Mouse (Mus musculus) heart, embryonic 11.5 days (tissue): Measurements from ENCODE around the gene Shroom3. TPM values are rescaled to one million over a fixed set of nuclear protein-coding genes. Genes with fewer than 3 reads are reported as not detected.

ENCODE experiments used
- ATAC-seq: fragments of 200-750 bp; cut with Nextera tagmentation; replicated peaks from 2 replicates; pipeline ENCODE4 v1.8.0; 2017; ENCODE audit warnings: moderate library complexity; ENCODE audit not compliant: insufficient number of reproducible peaks, low FRiP score, low TSS enrichment
- H3K27ac ChIP-seq: fragments of 300-500 bp; sonication (generic); 2 replicates; pipeline ENCODE4 v1.5.1; 2014; ENCODE audit warnings: mild to moderate bottlenecking, low read depth, low read length
- H3K27me3 ChIP-seq: fragments of 300-500 bp; sonication (generic); 2 replicates; pipeline ENCODE4 v1.6.1; 2014; ENCODE audit warnings: mild to moderate bottlenecking, low read length, mixed read lengths; ENCODE audit not compliant: control insufficient read depth, insufficient read depth
- H3K36me3 ChIP-seq: fragments of 300-500 bp; sonication (generic); 2 replicates; pipeline ENCODE4 v1.6.1; 2014; ENCODE audit warnings: mild to moderate bottlenecking, low read length, moderate library complexity, mixed read lengths; ENCODE audit not compliant: control insufficient read depth, insufficient read depth
- H3K4me1 ChIP-seq: fragments of 300-500 bp; sonication (generic); 2 replicates; pipeline ENCODE4 v1.6.1; 2014; ENCODE audit warnings: low read length; ENCODE audit not compliant: control insufficient read depth, insufficient read depth
- H3K4me2 ChIP-seq: fragments of 300-500 bp; sonication (generic); 2 replicates; pipeline ENCODE4 v1.6.1; 2014; ENCODE audit warnings: mild to moderate bottlenecking, moderate library complexity
- H3K4me3 ChIP-seq: fragments of 300-500 bp; sonication (generic); 2 replicates; pipeline ENCODE4 v1.5.1; 2014; ENCODE audit warnings: low read depth, low read length
- H3K9ac ChIP-seq: fragments of 300-500 bp; sonication (generic); 2 replicates; pipeline ENCODE4 v1.6.1; 2014; ENCODE audit warnings: mild to moderate bottlenecking, low read depth, low read length, moderate library complexity
- H3K9me3 ChIP-seq: fragments of 300-500 bp; sonication (generic); replicated peaks from 2 replicates; pipeline ENCODE4 v1.6.1; 2016; ENCODE audit warnings: low read length; ENCODE audit not compliant: control insufficient read depth
- WGBS: fragments of 180-500 bp; shearing (Covaris S2); extraction: QIAGEN DNeasy Blood & Tissue Kit; methylation state at CpG from one replicate; pipeline ENCODE4 v1.1.7; 2014; ENCODE audit not compliant: insufficient replicate concordance; 5-methylcytosine and 5-hydroxymethylcytosine counted together
- polyA plus RNA-seq: library from polyadenylated mRNA; unstranded; fragments of >200 nt; fragmentation: Nextera tagmentation; extraction: Ambion mirVana; gene quantifications from 2 replicates; pipeline ENCODE4 v1.2.1, GENCODE M21; 2014

Shroom3 gene
- polyA plus RNA-seq, 1 experiment from 2014 or later, result 14.9 TPM

DNA sequence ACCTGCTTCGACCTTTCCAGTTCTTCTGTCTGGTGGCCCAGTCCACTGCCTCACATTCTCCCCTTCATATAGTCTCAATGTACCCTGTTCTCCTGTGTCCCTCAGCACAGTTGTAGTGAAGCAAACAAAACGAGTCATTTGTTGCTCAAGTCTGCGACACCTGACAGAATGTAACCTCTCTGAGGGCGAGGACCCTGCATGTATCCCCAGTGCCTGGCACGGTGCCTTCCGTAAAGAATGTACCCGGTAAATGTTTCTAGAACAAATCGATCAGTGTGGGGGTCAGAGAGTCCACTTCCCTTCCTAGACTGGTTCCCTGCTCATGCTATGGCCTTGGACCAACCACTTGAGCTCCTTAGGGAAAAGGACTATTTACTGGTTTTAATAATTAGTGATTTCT lies 38.4 kb downstream of the Shroom3 start:
- H3K27ac ChIP-seq, result no peak overlapping the region
- no peak overlapping the region for H3K4me3 ChIP-seq
- WGBS, result 85% methylated on average over 8 of the region's 8 CpGs
- no peak overlapping the region for H3K4me2 ChIP-seq
- no peaks in the 10 kb centered on the region for H3K9me3 ChIP-seq
- H3K4me1 ChIP-seq, result peaks cover 7% of the 10 kb centered on the region
- H3K27me3 ChIP-seq, result no peaks in the 10 kb centered on the region
- H3K36me3 ChIP-seq, result no peaks in the 10 kb centered on the region
- ATAC-seq, result no peak
- no peak overlapping the region for H3K9ac ChIP-seq

DNA sequence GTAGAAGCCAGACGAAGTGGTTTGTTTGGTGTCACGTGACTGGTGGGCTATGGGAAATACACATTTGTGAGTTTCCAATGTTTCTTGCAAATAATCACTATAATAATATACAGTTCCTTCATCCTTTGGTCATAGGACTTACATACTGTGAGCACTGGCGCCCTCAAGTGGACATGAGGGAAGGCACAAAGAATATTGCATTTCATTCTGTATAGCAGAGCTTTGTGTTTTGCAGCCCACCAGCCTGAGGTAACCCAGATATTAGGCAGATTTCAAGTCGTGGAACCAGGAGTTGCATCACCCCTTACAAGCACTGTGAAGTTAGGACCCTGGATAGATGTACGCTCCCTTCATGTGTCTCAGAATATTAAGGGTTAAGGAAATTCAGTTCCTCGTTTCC lies 42.7 kb downstream of the Shroom3 start:
- H3K4me1 ChIP-seq, result 0 out of 2 replicates have a peak, but pooled peaks cover 4% of the 10 kb centered on the region
- H3K36me3 ChIP-seq, result no peaks in the 10 kb centered on the region
- WGBS, result 28% methylated on average over 6 of the region's 6 CpGs
- no peak overlapping the region for H3K4me3 ChIP-seq
- no peak overlapping the region for H3K4me2 ChIP-seq
- H3K9ac ChIP-seq, result no peak overlapping the region
- no peaks in the 10 kb centered on the region for H3K27me3 ChIP-seq
- H3K27ac ChIP-seq, result no peak overlapping the region
- H3K9me3 ChIP-seq, result no peaks in the 10 kb centered on the region
- no peak for ATAC-seq

DNA sequence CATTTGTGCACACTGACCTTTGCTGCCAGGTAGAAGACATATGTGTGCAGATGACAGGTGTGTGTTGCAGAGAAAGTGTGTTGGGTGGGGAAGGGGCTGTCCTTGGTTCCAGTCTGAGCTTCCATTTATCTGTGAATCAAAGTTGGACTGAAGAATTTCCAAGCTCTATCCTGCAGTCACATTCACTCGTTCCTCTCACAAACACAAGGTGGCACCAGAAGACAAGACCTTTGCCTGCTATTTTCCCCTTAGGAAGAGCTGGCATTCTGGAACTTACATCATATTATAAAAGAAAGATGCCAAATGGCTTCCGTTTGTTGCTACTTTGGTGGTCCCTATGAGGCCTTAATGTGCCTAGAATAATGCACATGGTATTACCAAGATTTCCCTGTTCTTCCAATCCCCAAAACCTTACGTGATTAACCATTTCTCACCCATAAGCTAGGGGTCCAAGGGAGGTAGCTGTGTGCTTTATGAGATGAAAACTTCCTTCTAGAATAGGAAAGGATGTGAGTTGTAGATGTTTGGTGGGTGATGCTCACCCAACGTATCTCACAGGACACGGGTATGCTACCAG lies 45.1 kb downstream of the Shroom3 start:
- Histone ChIP-seq H3K27me3 (no peaks in the 10 kb centered on the region), H3K4me1 (0 out of 2 replicates have a peak, but pooled peaks cover 4% of the 10 kb centered on the region), H3K27ac (no peak overlapping the region), H3K4me2 (no peak overlapping the region), H3K36me3 (no peaks in the 10 kb centered on the region), H3K9me3 (no peaks in the 10 kb centered on the region), H3K9ac (no peak overlapping the region), H3K4me3 (no peak overlapping the region)
- WGBS, result 48% methylated on average over 5 of the region's 5 CpGs
- no peak for ATAC-seq

GRCm38 (mm10) chr5:92729221-92729620 lies 46.0 kb downstream of the Shroom3 start:
- Histone ChIP-seq H3K27me3 (no peaks in the 10 kb centered on the region), H3K4me3 (no peak overlapping the region), H3K36me3 (no peaks in the 10 kb centered on the region), H3K27ac (no peak overlapping the region), H3K4me1 (0 out of 2 replicates have a peak, but pooled peaks cover 4% of the 10 kb centered on the region), H3K9ac (no peak overlapping the region), H3K4me2 (no peak overlapping the region), H3K9me3 (no peaks in the 10 kb centered on the region)
- WGBS, result 60% methylated on average over 6 of the region's 6 CpGs
- ATAC-seq, result no peak

- Histone ChIP-seq H3K9ac (no peak overlapping the region), H3K9me3 (no peaks in the 10 kb centered on the region), H3K36me3 (no peaks in the 10 kb centered on the region), H3K4me3 (no peak overlapping the region), H3K27ac (no peak overlapping the region), H3K27me3 (no peaks in the 10 kb centered on the region), H3K4me2 (no peak overlapping the region), H3K4me1 (peaks cover 8% of the 10 kb centered on the region)
- 77% methylated on average over 3 of the region's 3 CpGs for WGBS
- ATAC-seq, result no peak
These were observed 58.6 kb downstream of the Shroom3 start for GRCm38 (mm10) chr5:92741802-92742201.

DNA sequence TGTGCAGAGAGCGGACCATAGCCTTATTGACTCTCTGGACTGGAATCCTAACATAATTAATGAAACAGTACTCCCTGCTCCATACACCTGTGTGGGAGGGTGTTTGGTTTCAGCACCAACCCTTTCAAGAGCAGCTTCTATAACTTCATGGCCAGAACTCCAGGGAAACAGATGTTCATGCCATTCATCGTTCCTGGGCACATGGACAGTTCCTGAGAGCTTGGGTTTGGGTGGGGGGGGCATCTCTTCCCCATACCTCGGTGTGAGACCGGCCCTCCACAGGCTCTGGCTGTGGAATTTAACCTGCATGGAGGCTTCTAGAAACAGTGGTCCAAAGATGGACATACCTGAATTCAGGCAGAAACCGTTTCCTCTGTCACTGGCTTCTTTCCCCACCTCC lies 59.5 kb downstream of the Shroom3 start:
- Histone ChIP-seq H3K4me1 (peaks cover 12% of the 10 kb centered on the region), H3K9ac (no peak overlapping the region), H3K27me3 (no peaks in the 10 kb centered on the region), H3K36me3 (no peaks in the 10 kb centered on the region), H3K4me2 (no peak overlapping the region), H3K4me3 (no peak overlapping the region), H3K9me3 (no peaks in the 10 kb centered on the region), H3K27ac (no peak overlapping the region)
- no peak for ATAC-seq
- 68% methylated on average over 5 of the region's 5 CpGs for WGBS

- WGBS, result 32% methylated on average over 8 of the region's 8 CpGs
- 0 out of 2 replicates have a peak overlapping the region, but pooled peaks have one; percentile 28 for H3K9ac ChIP-seq
These were observed 62.4 kb downstream of the Shroom3 start for GRCm38 (mm10) chr5:92745390-92746253.

GRCm38 (mm10) chr5:92751488-92751887 lies 68.3 kb downstream of the Shroom3 start:
- H3K9me3 ChIP-seq, result no peaks in the 10 kb centered on the region
- H3K4me1 ChIP-seq, result peaks cover 5% of the 10 kb centered on the region; the same call in 1 of the 2 replicates
- ATAC-seq, result no peak
- H3K4me3 ChIP-seq, result no peak overlapping the region
- 77% methylated on average over 4 of the region's 4 CpGs for WGBS
- H3K9ac ChIP-seq, result no peak overlapping the region
- no peak overlapping the region for H3K4me2 ChIP-seq
- H3K27ac ChIP-seq, result no peak overlapping the region
- H3K36me3 ChIP-seq, result no peaks in the 10 kb centered on the region
- no peaks in the 10 kb centered on the region for H3K27me3 ChIP-seq

More at GRCm38 (mm10) chr5:92745390-92746253, 62.4 kb downstream of the Shroom3 start:
- no peaks in the 10 kb centered on the region for H3K27me3 ChIP-seq
- ATAC-seq, result peak; percentile 84
- H3K36me3 ChIP-seq, result no peaks in the 10 kb centered on the region
- H3K27ac ChIP-seq, result peak overlapping the region; percentile 85
- peaks cover 12% of the 10 kb centered on the region for H3K4me1 ChIP-seq
- H3K4me2 ChIP-seq, result peak overlapping the region; percentile 4; the same call in 1 of the 2 replicates
- no peak overlapping the region for H3K4me3 ChIP-seq
- H3K9me3 ChIP-seq, result no peaks in the 10 kb centered on the region
